Comparison of ENCODE assay signal across 19 mouse cellular contexts in the genomic region with DNA sequence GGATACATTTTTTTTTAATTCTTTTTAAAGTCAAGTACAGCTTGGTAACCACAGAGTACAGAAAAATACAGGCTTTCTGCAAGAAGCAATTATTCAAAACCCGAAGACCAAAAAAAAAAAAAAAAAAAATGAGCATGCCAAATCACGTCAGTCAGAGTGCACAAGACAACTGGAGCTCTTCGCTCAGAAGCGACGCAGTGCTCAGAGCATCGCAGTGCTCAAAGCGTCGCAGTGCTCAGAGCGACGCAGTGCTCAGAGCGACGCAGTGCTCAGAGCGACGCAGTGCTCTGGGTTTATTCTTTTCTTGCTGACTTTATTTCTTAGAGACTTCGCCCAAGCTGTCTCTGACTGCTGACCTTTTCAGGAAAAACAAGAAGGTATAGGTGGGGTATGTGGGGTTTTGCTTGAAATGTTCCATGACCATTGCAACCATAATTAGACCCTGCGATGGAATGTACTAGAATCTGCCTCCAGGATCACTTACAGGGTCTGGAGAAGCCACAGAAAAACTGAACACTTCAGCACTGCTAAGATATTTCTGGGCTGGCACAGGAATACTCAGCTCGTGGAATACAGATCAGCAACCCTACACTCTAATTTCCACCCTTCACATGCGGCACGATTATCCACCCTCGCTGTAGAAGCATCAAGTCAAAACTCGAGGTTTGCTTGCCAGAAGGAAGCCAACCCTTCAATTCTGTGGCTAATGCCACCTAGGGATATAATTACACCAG.
A peak's percentile ranks its signal among the peaks of the same experiment; 100 is the strongest.
DNase-seq lines count a peak whose midpoint lies in the region; ATAC-seq lines count a peak whose summit lies in the region.
"Had no signal": no experiment of that assay in that cellular context is flagged by ENCODE, and none has a peak within 500 bp of the region (broad histone marks: within the 10 kb centered on the region; RNA-seq: fewer than 3 reads in every experiment).

No protein-coding gene starts in this region.

- no peak overlapping the region for H3K9ac ChIP-seq in embryonic facial prominence, embryonic 15.5 days
- H3K9ac ChIP-seq: heart, embryonic 12.5 days; hindbrain, embryonic 14.5 days; intestine, embryonic 15.5 days; liver, postnatal 0 days; neural tube, embryonic 13.5 days; stomach, embryonic 15.5 days had no signal

- WGBS in embryonic facial prominence, embryonic 15.5 days, result 38% methylated on average over 21 of the region's 21 CpGs

- 0 out of 2 replicates have a peak overlapping the region, but pooled peaks have one; percentile 10 for H3K4me2 ChIP-seq in embryonic facial prominence, embryonic 15.5 days (replicated peaks)
- H3K4me2 ChIP-seq: heart, embryonic 12.5 days; hindbrain, embryonic 14.5 days; intestine, embryonic 15.5 days; neural tube, embryonic 13.5 days; stomach, embryonic 15.5 days had no signal

- no peak overlapping the region for H3K4me3 ChIP-seq in embryonic facial prominence, embryonic 15.5 days (replicated peaks)
- H3K4me3 ChIP-seq: heart, embryonic 12.5 days; intestine, embryonic 15.5 days; neural tube, embryonic 13.5 days; stomach, embryonic 15.5 days had no signal

- no peaks in the 10 kb centered on the region for H3K9me3 ChIP-seq in embryonic facial prominence, embryonic 15.5 days (replicated peaks)
- H3K9me3 ChIP-seq: heart, embryonic 12.5 days; intestine, embryonic 15.5 days; neural tube, embryonic 13.5 days; stomach, embryonic 15.5 days had no signal

- peak; percentile 94 for ATAC-seq in frontal cortex, adult (ENCODE audit: low TSS enrichment)
- peak; percentile 90 for ATAC-seq in embryonic facial prominence, embryonic 15.5 days (ENCODE audit: insufficient number of reproducible peaks, low FRiP score, low TSS enrichment, low read depth)
- ATAC-seq: intestine, embryonic 15.5 days; liver, postnatal 0 days had no signal

- H3K27me3 ChIP-seq in embryonic facial prominence, embryonic 15.5 days, result no peaks in the 10 kb centered on the region
- H3K27me3 ChIP-seq: heart, embryonic 12.5 days; intestine, embryonic 15.5 days; neural tube, embryonic 13.5 days; stomach, embryonic 15.5 days had no signal

- peaks cover 19% of the 10 kb centered on the region for H3K4me1 ChIP-seq in embryonic facial prominence, embryonic 15.5 days
- H3K4me1 ChIP-seq: intestine, embryonic 15.5 days; neural tube, embryonic 13.5 days; stomach, embryonic 15.5 days had no signal

- H3K27ac ChIP-seq in embryonic facial prominence, embryonic 15.5 days (replicated peaks), result peak overlapping the region; percentile 91
- H3K27ac ChIP-seq: hindbrain, embryonic 14.5 days; intestine, embryonic 15.5 days; neural tube, embryonic 13.5 days had no signal

- no peaks in the 10 kb centered on the region for H3K36me3 ChIP-seq in embryonic facial prominence, embryonic 15.5 days
- H3K36me3 ChIP-seq: heart, embryonic 12.5 days; intestine, embryonic 15.5 days; neural tube, embryonic 13.5 days; stomach, embryonic 15.5 days had no signal

- DNase-seq in frontal cortex, postnatal 14 days (ENCODE audit: low spot score in 2 of 2), result no peak
- peak; percentile 9 for DNase-seq in right cerebral cortex, adult 18-20 months
- no peak for DNase-seq in right cerebral cortex, postnatal 14 days
- no peak for DNase-seq in urinary bladder, adult 18-20 months (ENCODE audit: low spot score in 2 of 2)
- no peak for DNase-seq in embryo, embryonic 9.5 days (ENCODE audit: extremely low spot score)
- DNase-seq: cerebellum, adult 9-10 months; kidney, postnatal 36 days; liver, postnatal 0 days; lung, postnatal 10 days; midbrain, embryonic 14.5 days; right cerebral cortex, postnatal 25 days; thymus, postnatal 14 days had no signal
